Mouse (Mus musculus) adrenal gland, postnatal 10 days (tissue): ENCODE data around the gene Ociad2. TPM values are rescaled to one million over a fixed set of nuclear protein-coding genes. Genes with fewer than 3 reads are reported as not detected.

Source experiments
- DNase-seq: peaks from one replicate; pipeline ENCODE4 v3.0.0; 2021; ENCODE audit warnings: mixed read lengths
- long read RNA-seq, 2 experiments: library from polyadenylated mRNA; stranded (forward); transcript quantifications; one replicate each; pipeline ENCODE4 v2.0.0; 2021
- total RNA-seq, 2 experiments: library from RNA; stranded (reverse); gene quantifications; 2 replicates each; pipeline ENCODE4 v1.2.3; 2021

Ociad2 gene
- total RNA-seq: 10 to 100 TPM; 11.8 to 16.4 TPM
- long read RNA-seq, experiment 1, transcript Ociad2-201 (7 exons, 2,554 nt): major isoform, 19 of 29 reads
- long read RNA-seq, experiment 1, partial matches to known transcripts: 1 of 29 reads
- long read RNA-seq, experiment 1, other reads (novel, unspliced or antisense): 9 of 29 reads
- long read RNA-seq, experiment 2, transcript Ociad2-201 (7 exons, 2,554 nt): major isoform, 13 of 14 reads
- long read RNA-seq, experiment 2, partial matches to known transcripts: 1 of 14 reads
- long read RNA-seq, experiment 2, other reads (novel, unspliced or antisense): 0 of 14 reads

GRCm38 (mm10) chr5:73340723-73341235 lies at the start of gene Ociad2:
Ociad2 (minus strand) TSS chr5:73341028.
- no peak for DNase-seq

DNA sequence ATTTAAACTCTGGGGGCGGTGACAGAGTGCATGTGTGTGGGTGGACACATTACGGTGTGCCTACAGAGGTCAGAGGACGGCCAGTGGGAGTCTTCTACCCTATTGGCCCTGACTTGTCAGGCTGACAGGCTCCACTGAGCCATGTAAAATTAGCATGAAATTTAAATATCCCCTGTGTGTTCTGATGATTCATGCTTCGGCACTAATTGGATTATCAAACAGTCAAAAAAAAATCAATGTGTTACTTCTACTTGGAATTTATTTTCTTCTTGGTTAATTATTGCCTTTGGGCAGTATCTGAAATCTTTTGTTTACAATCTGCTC lies 42.8 kb upstream of the Ociad2 start:
- no peak for DNase-seq

DNA sequence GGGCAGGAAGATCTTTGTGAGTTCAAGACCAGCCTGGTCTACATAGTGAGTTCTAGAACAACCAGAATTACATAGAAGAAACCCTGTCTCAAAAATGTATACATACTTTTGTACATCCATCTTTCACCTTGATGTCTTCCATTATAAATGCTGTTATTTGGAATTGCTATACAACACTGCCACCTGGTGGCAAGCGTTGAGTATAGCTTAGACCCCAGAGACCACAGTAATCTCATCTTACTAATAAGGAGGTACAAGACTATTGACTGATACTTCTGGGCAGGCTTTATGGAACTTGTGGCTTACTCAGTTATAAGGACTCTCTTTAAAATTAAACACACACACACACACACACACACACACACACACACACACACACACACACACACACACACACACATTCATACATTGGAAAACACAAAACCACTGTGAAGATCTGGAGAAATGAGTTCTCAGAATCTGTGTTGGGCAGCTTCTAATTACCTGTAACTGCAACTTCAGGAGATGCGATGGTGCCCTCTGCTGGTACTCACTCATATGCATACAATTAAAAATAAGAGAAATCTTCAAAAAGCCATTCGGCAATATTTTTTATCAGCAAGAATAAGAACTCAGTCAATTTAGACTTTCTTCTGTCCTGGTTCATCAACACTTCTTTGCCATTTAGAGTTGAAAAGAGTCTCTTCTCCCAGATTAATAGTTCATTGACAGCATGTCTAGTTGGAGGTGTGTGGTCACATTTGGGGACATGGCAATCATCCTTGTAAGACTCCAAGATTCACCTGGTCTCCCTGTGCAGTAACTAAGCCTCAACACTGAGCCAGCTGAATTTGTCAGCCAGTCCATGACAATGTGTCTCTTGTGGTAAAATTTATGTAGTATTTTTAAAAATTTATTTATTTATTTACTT lies 42.2 kb upstream of the Ociad2 start:
- DNase-seq: peak; percentile 76

GRCm38 (mm10) chr5:73381976-73382540 lies 41.2 kb upstream of the Ociad2 start:
- DNase-seq: no peak

DNA sequence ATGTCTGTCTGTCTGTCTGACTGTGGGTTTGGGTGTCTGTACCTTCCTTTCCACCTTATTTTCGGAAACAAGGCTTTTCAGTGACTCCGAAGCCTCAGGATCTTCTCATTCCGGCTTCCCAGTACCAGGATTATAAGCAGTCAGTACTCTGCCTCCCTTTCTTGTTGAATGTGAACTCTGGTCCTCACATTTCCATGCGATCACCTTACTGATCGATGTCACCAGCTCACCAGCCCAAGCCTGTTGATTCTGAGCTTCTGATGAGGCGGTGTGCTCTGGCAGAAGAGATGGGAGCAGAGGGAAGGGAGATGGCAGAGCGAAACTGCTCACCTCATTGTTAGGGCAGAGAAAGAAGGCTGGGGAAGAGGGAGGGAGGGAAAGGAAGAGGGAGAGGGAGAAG lies 40.7 kb upstream of the Ociad2 start:
- DNase-seq: no peak

DNA sequence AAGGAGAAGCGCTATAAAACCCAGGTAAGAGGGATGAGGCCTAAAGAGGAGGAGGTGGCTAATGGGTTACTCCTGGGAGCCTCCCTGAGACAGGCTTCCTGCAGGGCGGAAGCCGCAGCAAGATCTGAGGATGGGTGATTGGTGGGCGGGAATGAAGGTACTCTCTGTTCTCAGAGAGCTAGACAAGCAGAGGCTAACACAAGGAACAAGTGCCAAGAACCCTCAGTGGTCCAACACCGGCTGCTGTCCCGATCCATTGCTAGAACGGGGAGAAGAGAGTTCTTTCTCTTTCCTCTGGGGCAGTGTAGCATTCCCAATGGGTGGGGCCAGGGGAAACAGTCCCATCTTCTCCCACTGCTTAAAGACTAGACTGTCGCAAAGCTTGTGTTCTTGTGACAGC lies 40.0 kb upstream of the Ociad2 start:
- no peak for DNase-seq

DNA sequence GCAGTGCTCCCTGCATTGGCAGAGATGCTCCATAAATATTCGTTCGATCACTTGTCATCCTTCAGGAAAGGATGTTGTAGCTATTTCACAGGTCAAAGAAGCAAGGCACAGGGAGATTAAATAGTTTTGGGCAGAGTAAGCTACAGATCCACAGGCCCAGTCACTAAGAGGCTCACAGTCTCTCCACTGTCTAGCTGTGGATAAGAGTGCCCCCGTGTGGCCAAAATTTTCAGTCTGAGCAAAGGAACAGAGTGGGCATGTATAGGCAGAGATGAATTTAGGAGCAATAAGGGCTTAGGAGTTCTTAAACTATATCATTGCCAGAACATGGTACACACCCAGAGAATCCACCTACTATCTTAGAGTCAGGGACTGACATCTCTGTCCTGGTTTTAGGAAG lies 39.1 kb upstream of the Ociad2 start:
- peak; percentile 92 for DNase-seq

GRCm38 (mm10) chr5:73376491-73376890 lies 35.7 kb upstream of the Ociad2 start:
- DNase-seq: peak; percentile 10

- no peak for DNase-seq
Observed at GRCm38 (mm10) chr5:73376041-73376440, 35.2 kb upstream of the Ociad2 start.

DNA sequence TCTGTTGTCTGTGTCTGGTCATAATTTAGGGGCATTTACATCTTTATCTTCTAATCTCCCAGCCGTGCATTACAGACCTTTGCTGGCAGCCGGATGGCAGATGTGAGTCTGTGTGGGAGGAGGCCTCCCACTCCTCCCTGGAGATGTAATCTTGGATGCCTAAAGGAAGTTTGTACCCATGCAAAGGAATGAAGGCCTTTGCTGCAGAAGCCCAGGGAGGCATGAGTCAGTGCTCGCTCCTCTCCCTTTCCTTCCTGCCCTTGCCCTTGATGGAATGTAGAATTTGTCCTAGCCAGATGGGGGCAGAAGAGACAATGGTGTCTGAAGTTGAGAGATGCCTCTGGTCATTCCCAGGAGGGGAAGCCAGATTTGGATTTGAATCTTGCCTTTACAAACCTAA lies 32.4 kb upstream of the Ociad2 start:
- no peak for DNase-seq

GRCm38 (mm10) chr5:73372601-73373000 lies 31.8 kb upstream of the Ociad2 start:
- no peak for DNase-seq

DNA sequence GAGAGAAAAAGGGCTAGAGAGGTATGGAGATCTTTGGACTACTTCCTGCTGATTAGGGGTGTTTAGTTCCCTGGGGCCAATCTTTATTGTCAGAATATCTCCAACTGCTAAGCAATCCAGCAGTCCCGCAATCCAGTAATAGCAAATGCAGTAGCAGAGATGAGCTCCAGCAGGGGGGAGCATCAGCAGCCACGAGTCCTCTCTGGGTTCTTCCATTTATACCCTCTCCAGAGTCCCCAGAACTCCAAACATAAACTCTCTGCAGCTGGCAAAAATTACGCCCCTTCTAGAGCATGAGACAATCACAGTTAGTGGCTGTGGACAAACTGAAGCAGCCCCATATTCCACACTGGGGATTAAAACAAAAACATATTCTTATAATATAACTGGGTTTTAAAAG lies 28.9 kb upstream of the Ociad2 start:
- DNase-seq: no peak

DNA sequence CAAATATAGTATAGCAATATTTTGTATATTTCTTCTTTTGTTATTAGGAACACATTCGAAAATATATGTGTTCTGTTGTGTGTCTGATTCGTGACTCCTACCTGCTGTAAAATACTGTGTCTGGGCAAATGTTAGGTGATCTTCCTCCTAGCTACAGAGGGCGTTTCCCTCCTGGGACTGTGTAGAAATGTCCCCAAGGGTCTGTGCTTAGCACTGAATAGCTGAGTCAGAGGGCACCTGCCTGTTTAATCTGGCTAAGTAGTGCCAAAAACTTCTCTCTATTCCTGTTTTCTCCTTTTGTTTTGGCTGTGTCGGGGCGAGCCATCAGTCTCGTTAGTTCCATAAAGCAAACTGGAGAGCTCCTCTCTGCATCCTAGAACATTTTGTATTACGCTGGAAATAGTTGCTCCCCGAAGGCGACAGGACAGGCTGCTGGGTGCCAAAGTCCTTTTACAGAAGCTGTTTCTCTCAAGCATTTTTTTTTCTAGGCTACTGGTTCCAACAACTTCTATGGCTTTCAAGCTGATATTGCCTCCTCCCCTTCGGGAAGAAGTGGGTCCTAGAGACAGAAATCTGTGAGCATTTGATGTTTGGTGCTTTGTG lies 28.1 kb upstream of the Ociad2 start:
- no peak for DNase-seq

GRCm38 (mm10) chr5:73367906-73368305 lies 27.1 kb upstream of the Ociad2 start:
- no peak for DNase-seq

- DNase-seq: no peak
Observed at GRCm38 (mm10) chr5:73364107-73364864, 23.5 kb upstream of the Ociad2 start.

GRCm38 (mm10) chr5:73362791-73363190 lies 22.0 kb upstream of the Ociad2 start:
- no peak for DNase-seq

DNA sequence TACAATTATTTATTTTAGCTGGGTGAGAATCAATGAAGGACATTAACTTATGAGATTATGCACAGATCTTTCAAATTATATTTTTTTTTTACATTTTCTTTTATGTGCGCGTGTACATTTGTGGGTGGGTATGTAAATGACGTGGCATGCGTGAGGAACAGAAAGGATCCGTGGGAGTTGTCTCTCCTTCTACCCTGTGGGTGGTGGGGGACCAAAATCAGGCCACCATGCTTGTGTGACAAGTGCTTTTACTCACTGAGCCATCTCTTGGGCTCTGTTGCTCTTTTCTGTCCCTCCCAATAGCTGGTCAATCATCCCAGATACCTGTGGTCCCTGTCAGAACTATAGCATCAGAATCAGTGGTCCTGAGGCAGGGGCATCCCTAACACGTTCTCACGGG lies 21.5 kb upstream of the Ociad2 start:
- DNase-seq: no peak

- no peak for DNase-seq
Observed at GRCm38 (mm10) chr5:73360240-73360639, 19.4 kb upstream of the Ociad2 start.

DNA sequence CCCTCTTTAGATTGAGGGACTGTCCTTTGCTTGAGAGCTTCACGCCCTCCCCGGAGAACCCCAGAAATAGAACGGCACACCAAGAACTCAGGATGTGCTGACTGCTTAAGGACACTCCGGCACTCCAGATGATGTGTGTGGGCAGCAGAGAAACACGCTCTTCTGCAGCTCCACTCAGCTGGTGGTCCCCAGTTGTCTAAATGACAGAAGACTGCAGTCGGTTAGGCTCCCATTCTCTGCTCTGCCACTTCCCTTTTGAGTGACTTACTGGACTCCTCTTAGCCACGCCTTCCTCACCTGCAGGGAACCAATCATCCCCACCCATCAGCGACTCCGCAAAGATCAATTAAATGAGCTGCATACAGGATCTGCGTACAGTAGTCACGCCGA lies 18.9 kb upstream of the Ociad2 start:
- no peak for DNase-seq

DNA sequence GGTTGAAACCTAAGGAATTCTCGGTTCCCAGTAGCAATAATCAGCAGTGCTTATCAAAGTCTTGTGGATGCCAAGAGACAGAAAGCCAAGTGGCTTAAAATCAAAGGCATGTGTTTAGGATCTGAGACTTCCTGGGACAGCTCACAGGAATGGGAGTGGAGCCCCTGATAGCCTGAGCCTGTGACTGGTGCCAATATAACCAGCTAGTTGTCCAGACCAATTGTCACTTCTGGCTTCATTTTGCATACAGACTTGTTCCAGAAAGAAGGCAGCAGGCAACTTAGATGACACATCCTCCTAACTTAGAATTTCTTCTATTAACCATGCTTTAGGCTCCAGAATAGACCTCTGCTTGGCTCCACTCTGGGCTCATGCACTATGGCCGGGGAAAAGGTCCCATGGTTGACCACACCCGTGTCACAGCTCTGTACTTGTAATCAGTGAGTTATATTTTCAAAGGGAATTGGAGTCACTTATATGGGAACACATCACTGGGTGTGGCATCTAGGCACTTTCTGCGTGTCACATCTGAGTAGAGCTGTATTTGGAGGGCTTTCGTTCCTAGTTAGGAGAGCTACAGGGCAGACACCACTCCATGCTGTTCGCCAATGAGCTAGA lies 18.4 kb upstream of the Ociad2 start:
- no peak for DNase-seq

GRCm38 (mm10) chr5:73355393-73355792 lies 14.6 kb upstream of the Ociad2 start:
- no peak for DNase-seq

DNA sequence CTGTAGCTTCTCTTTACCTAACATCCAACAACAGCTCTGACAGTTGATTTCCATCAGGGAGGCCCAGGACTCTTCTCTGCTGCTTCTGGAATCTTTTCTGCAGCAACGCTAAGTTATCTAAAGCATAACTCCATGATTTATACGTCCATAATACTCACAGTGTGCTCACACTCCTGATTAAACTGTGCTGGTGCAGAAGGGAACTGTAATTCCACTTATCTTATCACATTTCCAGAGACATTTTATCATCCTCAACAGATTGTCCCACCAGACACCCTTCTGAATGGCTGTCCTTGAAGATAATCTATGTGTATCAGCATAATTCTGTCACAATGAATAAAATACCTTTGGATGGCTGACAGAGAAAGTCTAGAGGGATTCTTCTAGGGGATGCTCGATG lies 13.2 kb upstream of the Ociad2 start:
- DNase-seq: no peak
